Mouse (Mus musculus) cerebellum, adult 9-10 months (tissue): ENCODE measurements around the gene Retnlg.
"Not testable (repeated sequence)": the region's sequence is repeated elsewhere in the genome, so short reads cannot be mapped to it uniquely, and the experiment has no call there.

ENCODE experiments used
- DNase-seq: peaks from one replicate; pipeline ENCODE4 v3.0.0; 2022

The Retnlg gene

GRCm38 (mm10) chr16:48872321-48872720 is at the start of gene Retnlg:
TSS of gene Retnlg (plus strand) at chr16:48872621.
- no peak for DNase-seq

GRCm38 (mm10) chr16:48826474-48826873 is 45.9 kb upstream of the Retnlg start:
- DNase-seq: no peak

GRCm38 (mm10) chr16:48827625-48828024 is 44.8 kb upstream of the Retnlg start:
- no peak for DNase-seq

- DNase-seq: no peak
These were observed 43.4 kb upstream of the Retnlg start for GRCm38 (mm10) chr16:48829060-48829459.

GRCm38 (mm10) chr16:48832055-48832454 is 40.4 kb upstream of the Retnlg start:
- no peak for DNase-seq

GRCm38 (mm10) chr16:48833626-48834025 is 38.8 kb upstream of the Retnlg start:
- not testable (repeated sequence) for DNase-seq

- DNase-seq: no peak
These were observed 30.2 kb upstream of the Retnlg start, which contains the start of gene Retnla for GRCm38 (mm10) chr16:48842266-48842665. TSS of gene Retnla (plus strand) at chr16:48842551.

GRCm38 (mm10) chr16:48843671-48844386 is 28.6 kb upstream of the Retnlg start:
- no peak for DNase-seq

GRCm38 (mm10) chr16:48865004-48865403 is 7.4 kb upstream of the Retnlg start:
- not testable (repeated sequence) for DNase-seq

GRCm38 (mm10) chr16:48867690-48868089 is 4.7 kb upstream of the Retnlg start:
- DNase-seq: no peak

- DNase-seq: no peak
These were observed 3.8 kb upstream of the Retnlg start for GRCm38 (mm10) chr16:48868663-48869062.

- DNase-seq: no peak
These were observed 2.8 kb upstream of the Retnlg start for GRCm38 (mm10) chr16:48869671-48870070.

- DNase-seq: no peak
These were observed 667 bp upstream of the Retnlg start for GRCm38 (mm10) chr16:48871754-48872153.

- DNase-seq: no peak
These were observed 18.3 kb downstream of the Retnlg start for GRCm38 (mm10) chr16:48890733-48891132.

GRCm38 (mm10) chr16:48899868-48900267 is 27.4 kb downstream of the Retnlg start:
- DNase-seq: no peak

GRCm38 (mm10) chr16:48911184-48911583 is 38.8 kb downstream of the Retnlg start:
- DNase-seq: no peak

GRCm38 (mm10) chr16:48913206-48913605 is 40.8 kb downstream of the Retnlg start:
- DNase-seq: no peak

GRCm38 (mm10) chr16:48923724-48924123 is 51.3 kb downstream of the Retnlg start:
- no peak for DNase-seq
